Mouse (Mus musculus) lung, embryonic 14.5 days (tissue): ENCODE results near the gene Kcnj14. TPM values are rescaled to one million over a fixed set of nuclear protein-coding genes. Genes with fewer than 3 reads are reported as not detected.

Experiments
- ATAC-seq: fragments of 200-750 bp; cut with Nextera tagmentation; 2 replicates; pipeline ENCODE4 v1.8.0; 2017; ENCODE audit warnings: mild to moderate bottlenecking, moderate TSS enrichment, moderate library complexity; ENCODE audit not compliant: insufficient read depth
- DNase-seq: peaks from one replicate; pipeline ENCODE4 v3.0.0-alpha.2; 2015
- H3K27ac ChIP-seq: fragments of 300-500 bp; sonication (generic); 2 replicates; pipeline ENCODE4 v1.5.1; 2014; ENCODE audit warnings: low read depth, mild to moderate bottlenecking, moderate library complexity
- H3K27me3 ChIP-seq: fragments of 300-500 bp; sonication (generic); 2 replicates; pipeline ENCODE4 v1.6.1; 2014; ENCODE audit warnings: low read length, control low read depth; ENCODE audit not compliant: insufficient read depth
- H3K36me3 ChIP-seq: fragments of 300-500 bp; sonication (generic); 2 replicates; pipeline ENCODE4 v1.6.1; 2014; ENCODE audit warnings: control low read depth; ENCODE audit not compliant: insufficient read depth
- H3K4me1 ChIP-seq: fragments of 300-500 bp; sonication (generic); 2 replicates; pipeline ENCODE4 v1.6.1; 2014; ENCODE audit warnings: antibody characterized with exemption, control low read depth; ENCODE audit not compliant: insufficient read depth
- H3K4me2 ChIP-seq: fragments of 300-500 bp; sonication (generic); 2 replicates; pipeline ENCODE4 v1.6.1; 2014; ENCODE audit warnings: mild to moderate bottlenecking
- H3K4me3 ChIP-seq: fragments of 300-500 bp; sonication (generic); 2 replicates; pipeline ENCODE4 v1.5.1; 2014; ENCODE audit warnings: low read depth, low read length
- H3K9ac ChIP-seq: fragments of 300-500 bp; sonication (generic); 2 replicates; pipeline ENCODE4 v1.6.1; 2014
- H3K9me3 ChIP-seq: fragments of 300-500 bp; sonication (generic); 2 replicates; pipeline ENCODE4 v1.6.1; 2016; ENCODE audit warnings: low read depth, low read length, control low read depth
- CTCF ChIP-seq: IDR thresholded peaks from 2 replicates; pipeline ENCODE4 v1.5.1; 2016; ENCODE audit warnings: antibody characterized with exemption, low read depth
- WGBS: fragments of 180-500 bp; shearing (Covaris S2); extraction: QIAGEN DNeasy Blood & Tissue Kit; methylation state at CpG from one replicate; pipeline ENCODE4 v1.1.7; 2014; 5-methylcytosine and 5-hydroxymethylcytosine counted together
- polyA plus RNA-seq: library from polyadenylated mRNA; unstranded; fragments of >200 nt; fragmentation: Nextera tagmentation; extraction: Ambion mirVana; gene quantifications from 2 replicates; pipeline ENCODE4 v1.2.1, GENCODE M21; 2014

Gene Kcnj14
- polyA plus RNA-seq, 1 experiment from 2014 or later: 0.67 TPM

DNA sequence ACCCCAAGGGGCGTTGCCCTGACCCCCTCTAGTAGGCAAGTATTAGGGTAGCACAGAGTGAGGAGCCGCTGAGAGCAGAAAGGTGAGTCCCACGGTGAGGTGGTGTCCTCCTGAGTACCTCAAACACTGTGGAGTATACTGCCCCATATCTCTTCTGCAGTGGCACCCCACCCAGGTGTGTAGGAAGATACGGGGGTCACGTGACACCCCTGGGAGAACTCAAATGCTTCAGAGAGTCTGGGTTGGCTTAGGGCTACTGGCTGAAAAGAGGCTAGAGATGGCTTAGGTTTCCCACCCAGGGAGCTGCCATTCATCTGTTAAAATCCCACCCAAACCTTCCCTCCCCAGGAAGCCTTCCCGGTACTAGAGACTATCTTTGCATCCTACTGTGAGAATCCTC, 27.6 kb downstream of the Kcnj14 start:
- Histone ChIP-seq H3K4me1 (0 out of 2 replicates have a peak, but pooled peaks cover 7% of the 10 kb centered on the region), H3K27ac (no peak overlapping the region), H3K36me3 (peaks cover 7% of the 10 kb centered on the region; the same call in 1 of the 2 replicates), H3K4me2 (no peak overlapping the region), H3K9ac (no peak overlapping the region), H3K4me3 (no peak overlapping the region), H3K9me3 (no peaks in the 10 kb centered on the region), H3K27me3 (peaks cover 32% of the 10 kb centered on the region)
- 46% methylated on average over 6 of the region's 6 CpGs for WGBS
- TF ChIP-seq CTCF: no peak
- DNase-seq (no peak), ATAC-seq (no peak)

DNA sequence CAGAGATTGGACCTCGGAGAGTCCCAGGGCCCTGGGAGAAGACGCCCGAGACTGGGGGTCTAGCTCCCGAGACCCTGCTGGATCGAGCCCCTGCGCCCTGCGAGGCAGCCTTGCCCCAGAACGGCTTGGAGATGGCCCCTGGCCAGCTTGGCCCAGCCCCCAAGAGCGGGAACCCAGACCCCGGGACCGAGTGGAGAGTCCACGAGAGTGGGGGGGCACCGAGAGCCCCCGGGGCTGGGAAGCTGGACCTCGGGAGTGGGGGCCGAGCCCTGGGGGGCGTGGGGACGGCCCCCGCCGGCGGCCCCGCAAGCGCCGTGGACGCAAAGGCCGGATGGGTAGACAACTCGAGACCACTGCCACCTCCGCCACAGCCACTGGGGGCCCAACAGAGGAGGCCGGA, 29.6 kb downstream of the Kcnj14 start:
- TF ChIP-seq CTCF: no peak
- Histone ChIP-seq H3K36me3 (peaks cover 10% of the 10 kb centered on the region; the same call in 1 of the 2 replicates), H3K4me3 (no peak overlapping the region), H3K9me3 (no peaks in the 10 kb centered on the region), H3K27me3 (peaks cover 32% of the 10 kb centered on the region), H3K27ac (no peak overlapping the region), H3K9ac (no peak overlapping the region), H3K4me1 (0 out of 2 replicates have a peak, but pooled peaks cover 4% of the 10 kb centered on the region), H3K4me2 (no peak overlapping the region)
- ATAC-seq (no peak), DNase-seq (no peak)
- whole genome bisulfite sequencing: 93% methylated on average over 29 of the region's 29 CpGs

DNA sequence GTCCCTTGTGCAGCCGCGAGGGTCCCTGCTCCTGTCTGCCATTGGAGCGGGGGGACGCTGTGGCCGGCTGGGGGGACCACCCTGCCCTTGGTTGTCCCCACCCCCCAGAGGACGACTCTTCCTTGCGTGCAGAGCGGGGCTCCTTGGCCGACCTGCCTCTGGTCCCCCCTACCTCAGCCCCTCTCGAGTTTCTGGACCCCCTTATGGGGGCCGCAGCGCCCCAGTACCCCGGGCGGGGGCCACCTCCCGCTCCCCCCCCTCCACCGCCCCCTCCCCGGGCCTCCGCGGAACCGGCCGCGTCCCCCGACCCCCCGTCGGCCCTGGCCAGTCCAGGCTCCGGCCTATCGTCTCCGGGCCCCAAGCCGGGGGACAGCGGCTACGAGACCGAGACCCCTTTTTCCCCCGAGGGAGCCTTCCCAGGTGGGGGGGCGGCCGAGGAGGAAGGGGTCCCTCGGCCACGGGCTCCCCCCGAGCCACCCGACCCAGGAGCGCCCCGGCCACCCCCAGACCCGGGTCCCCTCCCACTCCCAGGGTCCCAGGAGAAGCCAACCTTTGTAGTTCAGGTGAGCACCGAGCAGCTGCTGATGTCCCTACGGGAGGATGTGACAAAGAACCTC, 30.5 kb downstream of the Kcnj14 start:
- no peak overlapping the region for H3K4me3 ChIP-seq
- TF ChIP-seq CTCF: no peak
- 78% methylated on average over 44 of the region's 44 CpGs for WGBS
- H3K9me3 ChIP-seq: no peaks in the 10 kb centered on the region
- no peak overlapping the region for H3K4me2 ChIP-seq
- ATAC-seq (no peak), DNase-seq (no peak)
- no peak overlapping the region for H3K9ac ChIP-seq
- H3K27me3 ChIP-seq: peaks cover 25% of the 10 kb centered on the region
- no peak overlapping the region for H3K27ac ChIP-seq
- 0 out of 2 replicates have a peak, but pooled peaks cover 4% of the 10 kb centered on the region for H3K4me1 ChIP-seq
- H3K36me3 ChIP-seq: peaks cover 16% of the 10 kb centered on the region

DNA sequence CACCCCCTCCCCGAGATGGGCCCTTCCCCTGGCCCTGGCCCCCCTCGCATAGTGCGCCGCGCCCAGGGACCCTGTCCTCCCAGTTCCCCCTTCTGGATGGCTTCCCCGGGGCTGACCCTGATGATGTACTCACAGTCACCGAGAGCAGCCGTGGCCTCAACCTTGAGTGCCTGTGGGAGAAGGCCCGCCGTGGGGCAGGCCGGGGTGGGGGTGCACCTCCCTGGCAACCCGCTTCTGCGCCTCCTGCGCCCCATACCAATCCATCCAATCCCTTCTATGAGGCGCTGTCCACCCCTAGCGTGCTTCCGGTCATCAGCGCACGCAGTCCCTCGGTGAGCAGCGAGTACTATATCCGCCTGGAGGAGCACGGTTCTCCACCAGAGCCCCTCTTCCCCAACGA, 31.3 kb downstream of the Kcnj14 start:
- Histone ChIP-seq H3K36me3 (peaks cover 19% of the 10 kb centered on the region), H3K27me3 (peaks cover 16% of the 10 kb centered on the region), H3K4me2 (no peak overlapping the region), H3K4me3 (no peak overlapping the region), H3K27ac (no peak overlapping the region), H3K4me1 (0 out of 2 replicates have a peak, but pooled peaks cover 4% of the 10 kb centered on the region), H3K9me3 (no peaks in the 10 kb centered on the region), H3K9ac (no peak overlapping the region)
- no peak for DNase-seq
- no peak for ATAC-seq
- no peak for TF ChIP-seq CTCF
- WGBS: 75% methylated on average over 24 of the region's 24 CpGs

DNA sequence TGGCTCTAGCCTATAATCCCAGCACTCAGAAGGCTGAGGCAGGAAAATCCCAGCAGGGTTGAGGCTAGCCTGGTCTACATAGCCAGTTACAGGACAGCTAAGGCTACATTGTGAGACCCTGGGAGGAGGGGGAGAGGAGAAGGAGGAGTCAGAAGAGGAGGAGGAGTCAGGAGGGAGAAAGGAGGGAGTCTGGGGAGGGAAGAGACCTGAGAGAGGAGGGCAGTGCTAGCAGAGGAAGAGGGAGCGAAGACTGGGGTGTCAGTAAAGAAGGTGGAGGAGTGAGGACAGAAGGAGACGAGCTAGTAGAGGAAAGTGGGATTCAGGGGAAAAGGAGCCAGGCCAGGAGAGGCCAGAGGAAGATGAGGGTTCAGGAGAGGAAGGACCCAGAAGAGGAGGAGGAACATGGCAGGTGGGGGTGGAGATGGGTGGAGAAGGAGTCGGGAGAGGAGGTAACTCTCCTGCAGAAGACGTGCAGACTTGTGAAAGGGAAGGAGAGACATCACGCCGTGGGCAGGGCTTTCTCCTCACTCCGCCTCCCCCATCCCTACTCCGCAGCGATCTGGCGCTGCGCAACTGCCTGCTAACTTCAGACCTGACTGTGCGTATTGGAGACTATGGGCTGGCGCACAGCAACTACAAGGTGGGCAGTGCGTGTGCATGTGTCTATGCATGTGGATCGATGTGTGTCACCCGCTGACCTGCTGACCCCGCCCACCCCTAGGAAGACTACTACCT, 32.7 kb downstream of the Kcnj14 start:
- ATAC-seq: no peak
- peaks cover 22% of the 10 kb centered on the region for H3K36me3 ChIP-seq
- 74% methylated on average over 17 of the region's 17 CpGs for WGBS

DNA sequence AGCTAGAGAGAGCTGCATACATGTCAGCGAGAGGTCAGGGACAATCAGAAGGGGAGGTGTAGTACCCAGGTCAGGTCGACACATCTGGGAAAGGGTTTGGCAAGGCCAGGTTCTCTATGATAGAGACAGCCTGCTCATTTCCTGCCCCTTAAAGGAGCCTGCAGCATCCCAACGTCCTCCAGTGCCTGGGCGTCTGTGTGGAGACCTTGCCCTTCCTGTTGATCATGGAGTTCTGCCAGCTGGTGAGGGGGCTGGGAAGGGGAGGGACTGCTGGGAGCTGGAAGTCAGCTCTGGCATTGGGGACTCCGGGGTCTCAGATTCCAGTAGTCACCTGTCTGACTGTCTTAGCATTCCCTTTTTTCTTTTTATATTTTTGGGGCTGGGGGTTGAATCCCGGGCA, 33.9 kb downstream of the Kcnj14 start:
- 0 out of 2 replicates have a peak, but pooled peaks cover 7% of the 10 kb centered on the region for H3K27me3 ChIP-seq
- no peaks in the 10 kb centered on the region for H3K4me1 ChIP-seq
- H3K4me2 ChIP-seq: no peak overlapping the region
- no peaks in the 10 kb centered on the region for H3K9me3 ChIP-seq
- TF ChIP-seq CTCF: no peak
- ATAC-seq (no peak), DNase-seq (no peak)
- WGBS: 55% methylated on average over 6 of the region's 6 CpGs
- no peak overlapping the region for H3K9ac ChIP-seq
- peaks cover 22% of the 10 kb centered on the region for H3K36me3 ChIP-seq
- H3K27ac ChIP-seq: no peak overlapping the region
- H3K4me3 ChIP-seq: no peak overlapping the region

More for the DNA sequence above, 32.7 kb downstream of the Kcnj14 start:
- H3K27ac ChIP-seq: no peak overlapping the region
- no peak overlapping the region for H3K4me2 ChIP-seq
- no peak for TF ChIP-seq CTCF
- H3K4me3 ChIP-seq: no peak overlapping the region
- H3K9ac ChIP-seq: no peak overlapping the region
- no peak for DNase-seq
- H3K27me3 ChIP-seq: peaks cover 3% of the 10 kb centered on the region; the same call in 1 of the 2 replicates
- H3K9me3 ChIP-seq: no peaks in the 10 kb centered on the region
- H3K4me1 ChIP-seq: no peaks in the 10 kb centered on the region

DNA sequence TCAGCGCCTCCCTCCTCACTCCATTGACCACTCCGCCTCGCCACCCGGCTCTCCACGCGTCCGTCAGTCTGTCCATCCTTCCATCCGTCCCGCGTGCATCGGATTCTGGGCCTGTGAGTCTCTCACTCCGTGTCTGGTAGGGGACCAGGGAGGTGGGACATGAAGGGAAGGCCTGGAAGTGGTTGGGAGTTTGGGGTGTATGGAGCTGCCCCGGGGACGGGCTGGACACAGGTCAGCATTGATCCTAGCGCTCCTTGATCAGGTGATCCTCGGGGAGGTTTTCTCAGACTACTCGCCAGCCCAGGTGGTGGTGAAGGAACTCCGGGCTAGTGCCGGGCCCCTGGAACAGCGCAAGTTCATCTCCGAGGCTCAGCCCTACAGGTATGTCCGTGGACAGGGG, 36.9 kb downstream of the Kcnj14 start:
- Histone ChIP-seq H3K27me3 (0 out of 2 replicates have a peak, but pooled peaks cover 7% of the 10 kb centered on the region), H3K9ac (no peak overlapping the region), H3K4me2 (peak overlapping the region; percentile 92), H3K4me3 (no peak overlapping the region; the same call in 1 of the 2 replicates), H3K27ac (no peak overlapping the region), H3K9me3 (no peaks in the 10 kb centered on the region), H3K4me1 (peaks cover 11% of the 10 kb centered on the region; the same call in 1 of the 2 replicates), H3K36me3 (peaks cover 17% of the 10 kb centered on the region; the same call in 1 of the 2 replicates)
- DNase-seq: no peak
- TF ChIP-seq CTCF: no peak
- ATAC-seq: no peak
- WGBS: 79% methylated on average over 22 of the region's 22 CpGs
